ENCODE assay signal across 9 mouse cellular contexts in the genomic region with DNA sequence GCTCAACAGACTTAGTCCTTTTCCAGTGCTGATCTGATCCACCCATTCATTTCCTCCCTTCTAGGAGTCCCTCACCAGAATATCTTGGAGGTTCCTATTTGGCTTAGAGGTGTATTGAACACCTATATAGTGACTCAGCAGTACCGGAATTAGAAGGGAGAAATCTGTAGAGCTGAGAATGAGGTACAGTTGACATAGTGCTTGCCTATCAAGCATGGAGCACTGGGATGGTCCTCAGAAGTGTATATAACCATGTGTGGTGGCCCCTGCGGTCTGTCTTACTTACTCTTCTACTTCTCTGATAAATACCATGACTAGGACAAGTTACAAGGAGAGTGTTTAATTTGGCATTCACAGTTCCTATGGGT. TPM values are rescaled to one million over a fixed set of nuclear protein-coding genes. Genes with fewer than 3 reads are reported as not detected.
DNase-seq lines count a peak whose midpoint lies in the region; ATAC-seq and TF ChIP-seq lines count a peak whose summit lies in the region.
"Had no signal": no experiment of that assay in that cellular context is flagged by ENCODE, and none has a peak within 500 bp of the region (broad histone marks: within the 10 kb centered on the region; RNA-seq: fewer than 3 reads in every experiment).

No protein-coding gene starts in this region.

- H3K9me3 ChIP-seq in heart, embryonic 14.5 days (ENCODE audit: control insufficient read depth, low read length) = no peaks in the 10 kb centered on the region
- no peaks in the 10 kb centered on the region for H3K9me3 ChIP-seq in liver, embryonic 12.5 days (replicated peaks)

- ATAC-seq in heart, embryonic 14.5 days (ENCODE audit: insufficient number of reproducible peaks, insufficient read depth, low FRiP score, low read depth) = peak; percentile 20; the same call in 1 of the 2 replicates
- peak; percentile 48; the same call in 1 of the 2 replicates for ATAC-seq in liver, embryonic 12.5 days

- DNase-seq in heart, postnatal 14 days = no peak
- no peak for DNase-seq in spleen, adult 2 months (ENCODE audit: low read depth in 1 of 2, low spot score in 2 of 2)
- DNase-seq in spleen, adult 12 weeks (ENCODE audit: low spot score) = no peak
- DNase-seq in layer of hippocampus, postnatal 25 days (ENCODE audit: extremely low spot score in 1 of 2, low spot score in 1 of 2) = no peak
- no peak for DNase-seq in urinary bladder, adult 18-20 months (ENCODE audit: low spot score in 2 of 2)
- DNase-seq in right cerebral cortex, postnatal 4 days = no peak

- H3K4me3 ChIP-seq in heart, embryonic 14.5 days (ENCODE audit: control insufficient read depth in 1 of 2, insufficient read depth in 1 of 2, low read depth in 1 of 2, low read length in 2 of 2) = peak overlapping the region; percentile 49 to 56; a peak in 2 of 4 replicates
- H3K4me3 ChIP-seq in spleen, adult 2 months (ENCODE audit: extremely low read depth, insufficient read depth, insufficient read length) = no peak overlapping the region
- H3K4me3 ChIP-seq in liver, embryonic 12.5 days = peak overlapping the region; percentile 64

- no peaks in the 10 kb centered on the region for H3K36me3 ChIP-seq in heart, embryonic 14.5 days (ENCODE audit: control insufficient read depth, insufficient read depth, low read length)
- H3K36me3 ChIP-seq in spleen, adult 2 months (ENCODE audit: control insufficient read depth, insufficient read depth, low read length) = no peaks in the 10 kb centered on the region; the same call in 1 of the 2 replicates
- no peaks in the 10 kb centered on the region for H3K36me3 ChIP-seq in liver, embryonic 12.5 days

- no peaks in the 10 kb centered on the region for H3K27me3 ChIP-seq in heart, embryonic 14.5 days (ENCODE audit: control insufficient read depth, insufficient read depth, low read length)
- no peaks in the 10 kb centered on the region for H3K27me3 ChIP-seq in spleen, adult 2 months (ENCODE audit: control insufficient read depth, insufficient read depth, low read length)
- no peaks in the 10 kb centered on the region for H3K27me3 ChIP-seq in liver, embryonic 12.5 days (replicated peaks)

- H3K4me1 ChIP-seq in heart, embryonic 14.5 days (ENCODE audit: control insufficient read depth in 2 of 2, insufficient read depth in 2 of 2, low read length in 2 of 2) = peaks cover 0 to 6% of the 10 kb centered on the region in 2 experiments; a peak in 2 of 4 replicates
- H3K4me1 ChIP-seq in spleen, adult 2 months (ENCODE audit: control insufficient read depth, insufficient read depth, insufficient read length) = peaks cover 2% of the 10 kb centered on the region
- peaks cover 9% of the 10 kb centered on the region for H3K4me1 ChIP-seq in liver, embryonic 12.5 days

- TF ChIP-seq POLR2A in spleen, adult 2 months (IDR thresholded peaks at IDR 0.05; ENCODE audit: low read depth, low read length) = no peak

- intact Hi-C loops in heart, postnatal 14 days (cut with DNase I) = no loop called here

- TF ChIP-seq CTCF in spleen, adult 2 months (IDR thresholded peaks at IDR 0.05; ENCODE audit: extremely low read depth, insufficient read depth, insufficient read length, insufficient replicate concordance) = no peak

- 53% methylated on average over 2 of the region's 2 CpGs for WGBS in heart, embryonic 14.5 days
- whole genome bisulfite sequencing in spleen, adult 2 months = 75% methylated on average over 2 of the region's 2 CpGs
- WGBS in liver, embryonic 12.5 days (ENCODE audit: insufficient replicate concordance) = 60% methylated on average over 2 of the region's 2 CpGs

- no peak overlapping the region for H3K9ac ChIP-seq in heart, embryonic 14.5 days (ENCODE audit: low read length)
- H3K9ac ChIP-seq in liver, embryonic 12.5 days = no peak overlapping the region; the same call in 1 of the 2 replicates

- peak overlapping the region; percentile 46 for H3K4me2 ChIP-seq in heart, embryonic 14.5 days (ENCODE audit: low read length)
- peak overlapping the region; percentile 76 for H3K4me2 ChIP-seq in liver, embryonic 12.5 days

- H3K27ac ChIP-seq in heart, embryonic 14.5 days (replicated peaks in 1 of 2; ENCODE audit: control insufficient read depth in 1 of 2, insufficient read depth in 1 of 2, low read depth in 2 of 2, low read length in 2 of 2) = peak overlapping the region; percentile 33 to 73
- H3K27ac ChIP-seq in spleen, adult 2 months (ENCODE audit: insufficient read depth, low read length) = peak overlapping the region; percentile 30; the same call in 1 of the 2 replicates
- H3K27ac ChIP-seq in liver, embryonic 12.5 days = peak overlapping the region; percentile 74; the same call in 1 of the 2 replicates

RNA-seq across cellular contexts. Expression of a gene that starts 0.4 kb away (rescaled TPM):
- 2.0 and 2.6 TPM in 2 replicates for polyA plus RNA-seq in heart, embryonic 14.5 days (2014; fragmentation: Nextera tagmentation; extraction: Ambion mirVana)
- 1 to 10 TPM; 5.4 to 6.5 TPM for total RNA-seq in heart, postnatal 14 days (2021)
- polyA plus RNA-seq in spleen, adult 2 months (2012; rRNA removed) = 4.9 and 5.0 TPM in 2 replicates
- polyA plus RNA-seq in liver, embryonic 12.5 days (2016; fragmentation: Nextera tagmentation; extraction: Ambion mirVana) = 1.2 and 1.4 TPM in 2 replicates
- total RNA-seq in layer of hippocampus, postnatal 25 days (2021) = 1 to 10 TPM; 1.2 to 2.1 TPM

RNA-seq across cellular contexts. Expression of a gene that starts 16.1 kb away (rescaled TPM):
- polyA plus RNA-seq in heart, embryonic 14.5 days (2014; fragmentation: Nextera tagmentation; extraction: Ambion mirVana) = not detected in 2 replicates
- not detected for total RNA-seq in heart, postnatal 14 days (2021)
- 2.8 and 3.5 TPM in 2 replicates for polyA plus RNA-seq in spleen, adult 2 months (2012; rRNA removed)
- 0.11 TPM in 1 of 2 replicates, not detected in the other for polyA plus RNA-seq in liver, embryonic 12.5 days (2016; fragmentation: Nextera tagmentation; extraction: Ambion mirVana)
- not detected for total RNA-seq in layer of hippocampus, postnatal 25 days (2021)
- total RNA-seq: left cerebral cortex, postnatal 14 days had no signal

RNA-seq across cellular contexts. Expression of a gene that starts 24.3 kb away (rescaled TPM):
- 0.20 TPM in 1 of 2 replicates, not detected in the other for polyA plus RNA-seq in heart, embryonic 14.5 days (2014; fragmentation: Nextera tagmentation; extraction: Ambion mirVana)
- total RNA-seq in heart, postnatal 14 days (2021) = under 1 TPM; 0.17 to 0.34 TPM
- polyA plus RNA-seq in spleen, adult 2 months (2012; rRNA removed) = 5.7 and 6.7 TPM in 2 replicates
- not detected in 2 replicates for polyA plus RNA-seq in liver, embryonic 12.5 days (2016; fragmentation: Nextera tagmentation; extraction: Ambion mirVana)
- under 1 TPM in 1 of 2 experiments, not detected in 1; 0.25 TPM for total RNA-seq in layer of hippocampus, postnatal 25 days (2021)

RNA-seq across cellular contexts. Expression of a gene that starts 38.3 kb away (rescaled TPM):
- 8.0 and 9.5 TPM in 2 replicates for polyA plus RNA-seq in heart, embryonic 14.5 days (2014; fragmentation: Nextera tagmentation; extraction: Ambion mirVana)
- 1 to 10 TPM; 6.1 to 8.2 TPM for total RNA-seq in heart, postnatal 14 days (2021)
- 6.2 and 7.5 TPM in 2 replicates for polyA plus RNA-seq in spleen, adult 2 months (2012; rRNA removed)
- 3.2 and 4.3 TPM in 2 replicates for polyA plus RNA-seq in liver, embryonic 12.5 days (2016; fragmentation: Nextera tagmentation; extraction: Ambion mirVana)
- 1 to 10 TPM; 1.9 to 3.2 TPM for total RNA-seq in layer of hippocampus, postnatal 25 days (2021)

RNA-seq across cellular contexts. Expression of a gene that starts 47.1 kb away (rescaled TPM):
- 0.11 and 0.23 TPM in 2 replicates for polyA plus RNA-seq in heart, embryonic 14.5 days (2014; fragmentation: Nextera tagmentation; extraction: Ambion mirVana)
- under 1 TPM; 0.12 to 0.17 TPM for total RNA-seq in heart, postnatal 14 days (2021)
- polyA plus RNA-seq in spleen, adult 2 months (2012; rRNA removed) = 0.49 and 0.51 TPM in 2 replicates
- 0.14 and 0.20 TPM in 2 replicates for polyA plus RNA-seq in liver, embryonic 12.5 days (2016; fragmentation: Nextera tagmentation; extraction: Ambion mirVana)
- total RNA-seq in layer of hippocampus, postnatal 25 days (2021) = not detected
- total RNA-seq: left cerebral cortex, postnatal 14 days had no signal
